Mouse (Mus musculus) kidney, adult 2 months (tissue): ENCODE measurements at regions not wholly inside any gene's neighbourhood (a gene's known extent, or its start where the extent isn't known, plus 50 kb on each side); places are given as distances from the start of the nearest gene placed in this dataset.

Experiments used
- CTCF ChIP-seq: fragments of 200-500 bp; conservative IDR thresholded peaks from 2 replicates; pipeline ENCODE4 v1.5.1; 2011; ENCODE audit warnings: low read depth, mild to moderate bottlenecking, control low read depth, low read length, moderate library complexity, mixed read lengths; ENCODE audit not compliant: insufficient read depth, insufficient read length
- POLR2A ChIP-seq: fragments of 200-500 bp; IDR thresholded peaks from one replicate; pipeline ENCODE4 v1.6.1; 2011; ENCODE audit warnings: low read depth, low read length, control low read depth

DNA sequence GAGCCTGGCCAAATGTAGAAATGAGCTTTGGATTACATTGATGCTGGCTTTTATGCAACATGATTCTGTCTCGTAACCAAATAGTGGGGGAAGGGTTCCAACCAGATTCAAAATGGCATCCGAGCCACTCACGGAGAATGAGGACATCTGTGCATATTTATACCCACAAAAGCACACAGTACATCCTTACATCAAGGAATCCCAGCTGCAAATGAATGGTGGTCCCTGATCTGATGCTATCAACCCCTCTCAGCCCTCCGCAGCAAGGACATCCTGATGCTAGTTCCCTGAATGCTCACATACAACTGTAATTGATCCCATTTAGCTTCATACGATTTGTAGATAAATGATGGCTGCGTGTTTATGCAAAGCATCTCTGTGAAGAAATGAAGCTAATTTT, 215.9 kb downstream of the Samd5 start:
- TF ChIP-seq POLR2A, result no peak
- TF ChIP-seq CTCF, result no peak
